Mouse (Mus musculus): Measurements from ENCODE around the gene Cep70. TPM values are rescaled to one million over a fixed set of nuclear protein-coding genes. Genes with fewer than 3 reads are reported as not detected.

Gene Cep70
- polyA plus RNA-seq (2016; fragmentation: Nextera tagmentation; extraction: Ambion mirVana) = 47.4 and 47.6 TPM in 2 replicates

DNA sequence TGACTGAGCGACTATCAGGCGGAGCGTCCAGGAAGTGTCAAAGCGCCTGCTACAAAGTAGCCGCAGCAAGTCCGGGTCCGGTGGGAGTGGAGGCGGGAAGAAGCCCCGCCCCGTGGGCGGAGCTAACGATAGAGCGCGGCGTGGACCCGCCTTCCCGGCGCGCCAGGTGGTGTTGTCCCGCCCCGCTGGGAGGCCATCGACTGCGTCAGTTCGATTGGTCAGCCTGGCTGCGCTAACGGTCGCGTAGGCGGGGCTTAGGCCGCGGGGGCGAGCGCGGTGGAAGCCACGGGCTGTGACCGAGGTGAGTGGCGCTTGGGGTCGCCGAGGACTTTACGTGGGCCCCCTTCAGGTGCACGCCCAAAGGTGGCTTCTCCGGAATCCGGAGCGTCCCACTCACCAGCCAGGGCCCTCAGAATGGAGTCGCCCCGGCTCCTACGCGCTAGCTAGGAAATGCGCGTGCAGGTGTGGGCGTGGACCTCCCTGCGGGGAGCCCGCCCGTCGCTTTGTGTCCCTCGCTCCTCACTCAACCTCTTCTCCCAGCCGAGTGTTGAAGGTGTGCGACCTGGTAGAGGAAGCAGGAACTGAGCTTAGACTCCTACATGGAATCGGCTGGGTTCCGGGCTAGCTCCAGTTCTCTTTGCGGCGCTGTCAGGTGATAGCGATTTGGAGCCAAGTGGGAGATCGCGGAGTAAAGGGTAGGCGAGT, at the start of gene Cep70:
TSS of gene Cep70 (plus strand) at position 178 of the 705 bp plus-strand sequence.
- H3K36me3 ChIP-seq = peaks cover 18% of the 10 kb centered on the region; the same call in 1 of the 2 replicates
- H3K4me3 ChIP-seq (replicated peaks) = peak within 1 kb of the TSS; percentile 84
- ATAC-seq (ENCODE audit: insufficient number of reproducible peaks, insufficient read depth, low FRiP score, low TSS enrichment, low read depth) = peak; percentile 96
- under 1% methylated on average over 66 of the region's 66 CpGs for WGBS
- no peaks in the 10 kb centered on the region for H3K27me3 ChIP-seq
- peaks cover 6% of the 10 kb centered on the region; the same call in 1 of the 2 replicates for H3K4me1 ChIP-seq (replicated peaks)
- H3K27ac ChIP-seq = peak within 1 kb of the TSS; percentile 76
- no peaks in the 10 kb centered on the region for H3K9me3 ChIP-seq
- H3K4me2 ChIP-seq = peak within 1 kb of the TSS; percentile 69
- H3K9ac ChIP-seq (replicated peaks) = peak within 1 kb of the TSS; percentile 76

DNA sequence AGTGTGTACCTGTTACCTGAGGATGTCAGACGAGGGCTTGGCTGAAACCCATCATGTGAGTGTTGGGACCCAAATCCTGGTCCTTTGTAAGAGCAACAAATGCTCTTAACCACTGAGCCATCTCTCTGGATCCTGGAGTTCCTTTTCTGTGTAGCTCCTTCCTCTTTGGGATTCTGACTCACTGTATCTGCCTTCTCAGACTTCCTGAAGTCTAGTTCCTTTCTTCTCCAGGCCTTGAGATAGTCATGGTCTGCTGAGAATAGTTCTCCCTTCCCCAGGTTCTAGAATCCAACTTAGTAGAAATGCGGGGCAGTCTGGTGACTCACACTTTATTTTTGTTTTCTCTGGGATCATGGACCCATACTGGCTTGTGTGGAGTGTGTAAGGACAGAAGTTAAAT, 30.5 kb upstream of the Cep70 start:
- no peak for ATAC-seq (ENCODE audit: insufficient number of reproducible peaks, insufficient read depth, low FRiP score, low TSS enrichment, low read depth)
- Histone ChIP-seq H3K9me3 (no peaks in the 10 kb centered on the region), H3K4me1 (replicated peaks) (no peaks in the 10 kb centered on the region), H3K27ac (no peak overlapping the region), H3K4me3 (replicated peaks) (no peak overlapping the region), H3K4me2 (no peak overlapping the region), H3K36me3 (no peaks in the 10 kb centered on the region), H3K27me3 (no peaks in the 10 kb centered on the region), H3K9ac (replicated peaks) (no peak overlapping the region)
- WGBS = 82% methylated on average over 2 of the region's 2 CpGs

DNA sequence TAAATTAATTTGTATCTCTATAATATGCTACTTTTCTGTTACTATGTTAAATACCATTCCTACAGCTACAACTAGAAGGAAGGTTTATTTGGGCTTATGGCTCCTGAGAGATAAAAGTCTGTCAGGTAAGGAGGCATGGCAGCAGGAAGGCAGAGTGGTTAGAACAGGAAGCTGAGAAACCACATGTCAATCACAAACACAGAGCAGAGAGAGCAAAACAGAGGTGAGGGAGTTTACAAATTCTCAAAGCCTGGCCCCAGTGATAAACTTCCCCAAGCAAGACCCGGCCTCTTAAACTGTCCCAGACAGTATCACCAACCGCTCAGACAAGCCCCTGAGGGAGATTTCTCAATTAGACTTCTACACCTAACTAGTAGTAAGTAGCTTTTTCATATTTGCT, 27.0 kb upstream of the Cep70 start:
- Histone ChIP-seq H3K36me3 (no peaks in the 10 kb centered on the region), H3K9ac (replicated peaks) (no peak overlapping the region), H3K27me3 (no peaks in the 10 kb centered on the region), H3K4me3 (replicated peaks) (no peak overlapping the region), H3K9me3 (no peaks in the 10 kb centered on the region), H3K4me1 (replicated peaks) (no peaks in the 10 kb centered on the region), H3K4me2 (no peak overlapping the region), H3K27ac (no peak overlapping the region)
- WGBS = 65% methylated on average over 2 of the region's 2 CpGs
- ATAC-seq (ENCODE audit: insufficient number of reproducible peaks, insufficient read depth, low FRiP score, low TSS enrichment, low read depth) = no peak

DNA sequence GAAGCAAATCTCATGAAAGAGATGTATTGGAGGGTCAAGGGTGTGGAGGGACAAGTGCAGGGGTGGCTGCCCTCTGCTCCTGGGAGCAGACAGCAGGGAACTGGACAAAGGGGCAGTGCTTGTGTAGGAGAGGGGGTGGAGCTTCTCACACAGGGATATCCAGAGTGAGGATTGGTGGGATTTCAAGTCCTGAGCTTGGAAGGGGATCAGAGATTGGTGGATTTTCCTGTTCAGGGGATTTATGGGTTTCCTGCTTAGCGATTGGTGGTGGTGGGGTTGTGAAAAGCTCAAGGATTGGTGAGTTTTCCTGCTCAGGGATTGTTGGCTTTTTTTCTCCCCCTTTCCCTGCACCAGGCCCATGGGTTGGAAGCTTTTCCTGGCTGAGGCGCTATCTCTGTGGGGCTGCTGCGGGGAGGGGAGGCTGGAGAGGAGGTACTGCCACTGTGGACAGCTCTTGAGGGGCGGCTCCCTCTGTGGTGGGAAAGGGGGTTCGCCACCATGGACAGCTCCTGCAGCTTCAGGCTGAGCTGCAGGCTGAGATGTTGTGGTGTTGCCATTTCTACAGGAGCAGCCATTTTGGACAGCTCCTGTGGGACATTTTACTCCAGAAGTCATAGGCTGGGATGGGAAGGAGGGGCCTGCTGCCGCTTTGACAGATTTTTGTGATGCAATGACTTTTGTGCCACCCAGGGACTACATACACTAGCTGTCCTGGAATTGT, 25.0 kb upstream of the Cep70 start:
- no peak overlapping the region for H3K4me3 ChIP-seq (replicated peaks)
- H3K9ac ChIP-seq (replicated peaks) = no peak overlapping the region
- no peaks in the 10 kb centered on the region for H3K9me3 ChIP-seq
- ATAC-seq (ENCODE audit: insufficient number of reproducible peaks, insufficient read depth, low FRiP score, low TSS enrichment, low read depth) = peak; percentile 84
- H3K4me2 ChIP-seq = no peak overlapping the region
- WGBS = 18% methylated on average over 6 of the region's 6 CpGs
- no peaks in the 10 kb centered on the region for H3K4me1 ChIP-seq (replicated peaks)
- no peaks in the 10 kb centered on the region for H3K36me3 ChIP-seq
- no peaks in the 10 kb centered on the region for H3K27me3 ChIP-seq
- H3K27ac ChIP-seq = no peak overlapping the region

DNA sequence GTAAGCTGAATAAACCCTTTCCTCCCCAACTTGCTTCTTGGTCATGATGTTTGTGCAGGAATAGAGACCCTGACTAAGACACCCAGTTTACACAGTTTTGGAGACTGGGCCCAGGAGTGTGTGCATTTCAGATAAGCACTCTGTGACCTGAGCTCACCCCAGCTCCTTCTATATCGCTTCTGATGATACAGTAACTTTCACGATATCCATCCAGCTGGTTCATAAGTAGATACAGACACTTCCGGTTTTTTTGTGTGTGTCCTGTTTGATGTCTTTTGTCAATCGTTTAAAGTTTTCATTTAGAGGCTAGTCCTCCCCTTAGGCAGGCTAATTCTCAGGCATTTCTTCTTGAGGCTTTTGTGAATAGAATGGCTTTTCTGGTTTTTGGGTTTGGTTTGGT, 21.5 kb upstream of the Cep70 start:
- 87% methylated on average over 4 of the region's 4 CpGs for WGBS
- no peak overlapping the region for H3K27ac ChIP-seq
- no peak overlapping the region for H3K4me2 ChIP-seq
- no peaks in the 10 kb centered on the region for H3K36me3 ChIP-seq
- H3K27me3 ChIP-seq = no peaks in the 10 kb centered on the region
- no peaks in the 10 kb centered on the region for H3K9me3 ChIP-seq
- no peak overlapping the region for H3K4me3 ChIP-seq (replicated peaks)
- no peak for ATAC-seq (ENCODE audit: insufficient number of reproducible peaks, insufficient read depth, low FRiP score, low TSS enrichment, low read depth)
- H3K9ac ChIP-seq (replicated peaks) = no peak overlapping the region
- no peaks in the 10 kb centered on the region for H3K4me1 ChIP-seq (replicated peaks)

DNA sequence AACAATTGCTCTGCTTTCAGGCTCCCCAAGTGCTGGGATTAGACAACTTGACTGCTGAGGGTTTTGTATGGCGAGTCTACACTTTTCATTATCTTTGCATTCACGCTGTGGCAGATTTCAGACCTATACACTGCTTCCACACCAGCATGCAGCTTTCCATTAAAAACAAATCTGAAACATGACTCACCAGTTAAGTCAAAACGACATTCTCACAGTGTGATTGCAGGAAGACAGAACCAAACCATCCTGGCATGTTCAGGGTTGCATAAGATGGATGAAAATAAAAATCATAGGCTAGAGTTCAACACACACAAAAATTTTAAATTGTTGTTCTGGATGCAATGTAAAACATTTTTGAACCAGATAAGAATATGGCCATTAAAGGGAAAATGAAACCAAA, 18.6 kb upstream of the Cep70 start:
- WGBS = 69% methylated on average over 3 of the region's 3 CpGs
- no peaks in the 10 kb centered on the region for H3K36me3 ChIP-seq
- no peak overlapping the region for H3K4me2 ChIP-seq
- H3K9ac ChIP-seq (replicated peaks) = no peak overlapping the region
- no peaks in the 10 kb centered on the region for H3K4me1 ChIP-seq (replicated peaks)
- no peak for ATAC-seq (ENCODE audit: insufficient number of reproducible peaks, insufficient read depth, low FRiP score, low TSS enrichment, low read depth)
- no peaks in the 10 kb centered on the region for H3K9me3 ChIP-seq
- H3K4me3 ChIP-seq (replicated peaks) = no peak overlapping the region
- H3K27ac ChIP-seq = no peak overlapping the region
- no peaks in the 10 kb centered on the region for H3K27me3 ChIP-seq

DNA sequence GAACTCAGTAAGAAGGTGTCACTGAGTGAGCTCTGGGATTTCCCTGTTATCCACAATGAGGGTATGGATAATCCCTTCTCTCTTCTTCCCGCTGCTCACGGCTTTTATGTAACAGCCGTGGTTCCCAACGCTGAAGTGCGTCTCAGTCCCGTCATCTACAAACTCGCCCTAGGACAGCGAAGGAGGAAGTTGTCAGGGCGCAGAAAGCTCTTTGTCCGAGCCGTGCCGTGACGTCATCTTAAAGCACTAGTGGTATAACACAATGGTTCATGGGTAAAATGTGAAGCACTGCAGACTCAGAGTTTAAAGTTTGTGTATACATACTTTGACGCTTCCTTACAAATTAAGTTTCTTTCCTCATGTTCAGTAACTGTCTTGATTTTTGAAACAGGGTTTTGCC, 13.7 kb upstream of the Cep70 start:
- Histone ChIP-seq H3K9me3 (no peaks in the 10 kb centered on the region), H3K27ac (no peak overlapping the region), H3K27me3 (no peaks in the 10 kb centered on the region), H3K4me2 (no peak overlapping the region), H3K36me3 (no peaks in the 10 kb centered on the region), H3K9ac (replicated peaks) (no peak overlapping the region), H3K4me1 (replicated peaks) (no peaks in the 10 kb centered on the region), H3K4me3 (replicated peaks) (no peak overlapping the region)
- 87% methylated on average over 14 of the region's 14 CpGs for WGBS
- no peak for ATAC-seq (ENCODE audit: insufficient number of reproducible peaks, insufficient read depth, low FRiP score, low TSS enrichment, low read depth)

DNA sequence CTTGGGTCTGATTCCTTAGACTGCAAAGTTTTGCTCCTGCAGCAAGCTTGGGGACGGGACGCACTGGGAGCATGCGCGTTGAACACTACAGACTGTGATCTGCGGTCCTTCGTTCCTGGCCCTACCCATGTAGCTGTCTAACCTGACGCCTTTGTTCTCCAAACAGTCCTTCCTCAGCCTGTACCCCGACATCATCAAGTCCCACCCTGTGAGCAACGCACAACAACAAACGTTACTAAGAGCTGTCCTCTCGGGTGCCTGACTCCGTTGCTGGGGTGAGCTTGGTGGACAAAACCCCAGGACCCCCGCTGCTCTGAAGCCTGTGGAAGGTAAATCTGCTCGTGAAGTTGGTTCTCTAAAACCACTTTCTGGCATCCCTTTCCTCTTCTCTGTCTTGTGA, 6.0 kb upstream of the Cep70 start, which contains the start of gene Faiml:
TSS of gene Faiml (minus strand) at position 101 of the 400 bp plus-strand sequence.
- H3K4me1 ChIP-seq (replicated peaks) = no peaks in the 10 kb centered on the region
- H3K27me3 ChIP-seq = no peaks in the 10 kb centered on the region
- no peak within 1 kb of the TSS for H3K4me3 ChIP-seq (replicated peaks)
- WGBS = 91% methylated on average over 14 of the region's 14 CpGs
- no peak for ATAC-seq (ENCODE audit: insufficient number of reproducible peaks, insufficient read depth, low FRiP score, low TSS enrichment, low read depth)
- H3K9me3 ChIP-seq = no peaks in the 10 kb centered on the region
- no peaks in the 10 kb centered on the region for H3K36me3 ChIP-seq
- no peak within 1 kb of the TSS for H3K27ac ChIP-seq
- H3K9ac ChIP-seq (replicated peaks) = no peak within 1 kb of the TSS
- no peak within 1 kb of the TSS for H3K4me2 ChIP-seq

DNA sequence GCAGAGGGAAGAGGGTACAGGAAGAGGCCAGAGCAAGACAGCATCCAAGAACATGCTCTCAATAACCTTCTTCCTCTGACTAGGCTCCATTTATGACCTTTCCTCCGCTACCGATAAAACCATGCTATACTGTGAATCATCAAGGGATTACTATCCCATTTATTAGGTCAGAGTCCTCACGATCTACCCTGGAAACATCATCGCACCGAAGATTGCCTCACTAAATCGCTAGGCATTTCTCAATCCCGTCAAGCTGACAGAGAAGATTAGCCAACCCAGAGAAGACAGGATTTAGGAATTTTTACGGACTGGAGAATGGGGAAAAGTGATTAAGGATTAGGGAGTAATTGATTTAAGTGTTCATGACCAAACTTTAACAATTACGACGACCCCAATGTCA, 4.9 kb upstream of the Cep70 start:
- no peak for ATAC-seq (ENCODE audit: insufficient number of reproducible peaks, insufficient read depth, low FRiP score, low TSS enrichment, low read depth)
- Histone ChIP-seq H3K4me1 (replicated peaks) (0 out of 2 replicates have a peak, but pooled peaks cover 2% of the 10 kb centered on the region), H3K9me3 (no peaks in the 10 kb centered on the region), H3K36me3 (no peaks in the 10 kb centered on the region), H3K27ac (no peak overlapping the region), H3K4me3 (replicated peaks) (no peak overlapping the region), H3K9ac (replicated peaks) (no peak overlapping the region), H3K27me3 (no peaks in the 10 kb centered on the region), H3K4me2 (no peak overlapping the region)
- WGBS = 79% methylated on average over 10 of the region's 10 CpGs

DNA sequence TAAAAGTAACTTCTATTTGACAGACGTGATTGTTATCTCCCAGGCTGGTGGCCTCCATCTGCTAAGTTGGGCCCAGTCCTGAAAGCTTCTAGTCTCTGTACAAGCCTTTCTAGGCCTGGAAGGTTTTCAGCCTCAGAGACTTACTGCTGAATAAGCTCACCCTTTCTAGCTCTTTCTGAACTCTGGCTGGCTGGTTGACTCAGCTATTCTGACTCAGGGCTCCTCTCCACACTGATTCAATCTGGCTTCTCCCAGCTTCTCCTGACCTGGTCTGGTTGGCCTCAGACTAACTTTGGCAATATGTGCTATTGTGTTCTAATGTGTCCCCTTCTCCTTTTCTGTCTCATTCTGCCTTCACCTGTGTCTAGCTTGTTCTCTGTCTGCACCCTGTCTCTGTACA, 3.9 kb upstream of the Cep70 start:
- no peak overlapping the region for H3K4me3 ChIP-seq (replicated peaks)
- no peaks in the 10 kb centered on the region for H3K36me3 ChIP-seq
- no peaks in the 10 kb centered on the region for H3K9me3 ChIP-seq
- WGBS = 64% methylated on average over 1 of the region's 1 CpGs
- H3K27me3 ChIP-seq = no peaks in the 10 kb centered on the region
- no peak overlapping the region for H3K9ac ChIP-seq (replicated peaks)
- no peak for ATAC-seq (ENCODE audit: insufficient number of reproducible peaks, insufficient read depth, low FRiP score, low TSS enrichment, low read depth)
- no peak overlapping the region for H3K4me2 ChIP-seq
- H3K4me1 ChIP-seq (replicated peaks) = peaks cover 6% of the 10 kb centered on the region; the same call in 1 of the 2 replicates
- no peak overlapping the region for H3K27ac ChIP-seq

DNA sequence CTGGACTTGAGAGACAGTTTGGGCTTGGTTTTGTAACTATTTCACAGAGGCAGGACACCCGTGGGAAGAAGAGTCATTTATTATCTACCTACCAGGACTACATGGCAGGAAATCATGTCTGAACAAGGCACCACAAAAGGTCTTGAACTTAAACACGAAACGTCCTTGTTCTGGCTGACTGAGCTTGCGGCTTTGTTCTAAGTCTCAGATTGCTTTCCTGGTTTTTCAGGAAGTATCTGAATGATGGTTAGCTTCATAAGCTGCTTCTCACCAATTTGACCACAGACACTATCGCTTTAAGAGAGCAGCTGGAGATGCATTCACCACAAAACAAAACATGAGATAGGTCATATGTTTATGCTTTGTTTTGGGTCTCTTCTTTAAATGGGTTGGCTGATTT, 2.6 kb upstream of the Cep70 start:
- Histone ChIP-seq H3K27me3 (no peaks in the 10 kb centered on the region), H3K4me2 (no peak overlapping the region), H3K27ac (no peak overlapping the region), H3K4me3 (replicated peaks) (no peak overlapping the region), H3K9me3 (no peaks in the 10 kb centered on the region), H3K9ac (replicated peaks) (no peak overlapping the region), H3K4me1 (replicated peaks) (peaks cover 6% of the 10 kb centered on the region; the same call in 1 of the 2 replicates), H3K36me3 (no peaks in the 10 kb centered on the region)
- WGBS = 79% methylated on average over 5 of the region's 5 CpGs
- ATAC-seq (ENCODE audit: insufficient number of reproducible peaks, insufficient read depth, low FRiP score, low TSS enrichment, low read depth) = no peak
